Mouse (Mus musculus) retina, adult 2 months (tissue): Measurements from ENCODE around the gene Dazap1.

Source experiments
- DNase-seq: peaks from one replicate; pipeline ENCODE4 v3.0.0-alpha.2; 2012; ENCODE audit warnings: low read depth, low spot score

Gene Dazap1

DNA sequence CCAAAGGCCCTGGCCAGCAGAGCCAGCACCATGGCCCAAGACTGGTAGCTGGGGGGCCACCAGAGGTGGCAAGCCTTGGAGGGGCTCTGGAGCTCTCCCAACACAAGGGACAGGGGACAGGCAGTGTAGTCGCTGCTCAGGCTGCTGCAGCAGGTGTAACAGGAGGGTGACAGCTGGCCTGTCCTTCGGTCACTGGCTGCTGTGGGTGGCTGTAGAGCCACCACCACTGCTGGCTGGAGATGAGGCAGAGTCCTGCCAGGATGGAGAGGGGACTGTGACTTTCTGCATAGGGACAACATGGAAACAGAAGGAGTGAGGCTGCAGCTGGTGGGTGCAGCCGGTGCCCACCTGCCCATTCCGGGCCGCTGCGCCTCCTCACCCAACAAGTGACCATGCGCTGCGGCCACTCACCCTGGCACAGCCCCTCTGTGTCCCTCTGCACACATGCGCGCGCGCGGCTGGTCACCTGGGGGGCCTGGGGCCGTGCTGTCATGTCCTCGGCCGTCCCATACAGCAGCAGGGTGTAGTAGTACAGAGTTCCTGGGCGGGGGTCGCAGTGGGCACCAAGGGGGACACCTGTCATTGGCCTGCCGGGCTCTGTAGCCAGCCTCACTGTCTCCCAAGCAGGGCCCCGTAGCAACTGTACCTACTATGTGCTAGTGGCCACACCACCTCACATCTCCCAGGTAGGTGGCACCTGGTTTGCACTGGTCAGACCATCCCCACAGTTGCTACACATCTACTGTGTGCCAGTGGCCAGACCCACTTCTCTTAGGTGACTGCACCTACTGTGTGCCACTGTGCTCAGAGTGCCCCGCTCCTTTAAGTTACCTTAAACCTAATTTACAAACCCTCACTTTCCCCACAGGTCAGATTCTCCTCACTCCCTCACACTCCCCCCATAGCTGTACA is 60.6 kb downstream of the Dazap1 start:
- no peak for DNase-seq

DNA sequence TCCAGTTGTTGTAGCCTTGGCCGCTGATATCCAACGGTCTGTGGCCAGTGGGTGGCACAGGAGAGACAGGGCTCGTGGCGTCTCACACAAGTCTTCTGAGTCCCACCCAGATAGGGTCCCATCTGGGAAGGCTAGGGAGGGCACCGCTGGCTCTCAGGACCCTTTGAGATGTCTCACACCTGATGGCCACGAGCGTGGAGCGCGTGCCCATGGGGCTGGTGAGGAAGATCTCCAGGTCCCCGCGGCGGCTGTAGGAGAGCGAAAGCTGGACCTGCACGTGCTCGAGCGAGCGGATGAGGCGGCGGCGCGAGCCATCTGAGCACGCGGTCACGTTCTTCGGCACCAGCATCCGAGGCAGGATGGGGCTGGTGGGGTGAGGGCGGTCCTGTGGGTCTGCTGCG is 61.5 kb downstream of the Dazap1 start:
- no peak for DNase-seq

DNA sequence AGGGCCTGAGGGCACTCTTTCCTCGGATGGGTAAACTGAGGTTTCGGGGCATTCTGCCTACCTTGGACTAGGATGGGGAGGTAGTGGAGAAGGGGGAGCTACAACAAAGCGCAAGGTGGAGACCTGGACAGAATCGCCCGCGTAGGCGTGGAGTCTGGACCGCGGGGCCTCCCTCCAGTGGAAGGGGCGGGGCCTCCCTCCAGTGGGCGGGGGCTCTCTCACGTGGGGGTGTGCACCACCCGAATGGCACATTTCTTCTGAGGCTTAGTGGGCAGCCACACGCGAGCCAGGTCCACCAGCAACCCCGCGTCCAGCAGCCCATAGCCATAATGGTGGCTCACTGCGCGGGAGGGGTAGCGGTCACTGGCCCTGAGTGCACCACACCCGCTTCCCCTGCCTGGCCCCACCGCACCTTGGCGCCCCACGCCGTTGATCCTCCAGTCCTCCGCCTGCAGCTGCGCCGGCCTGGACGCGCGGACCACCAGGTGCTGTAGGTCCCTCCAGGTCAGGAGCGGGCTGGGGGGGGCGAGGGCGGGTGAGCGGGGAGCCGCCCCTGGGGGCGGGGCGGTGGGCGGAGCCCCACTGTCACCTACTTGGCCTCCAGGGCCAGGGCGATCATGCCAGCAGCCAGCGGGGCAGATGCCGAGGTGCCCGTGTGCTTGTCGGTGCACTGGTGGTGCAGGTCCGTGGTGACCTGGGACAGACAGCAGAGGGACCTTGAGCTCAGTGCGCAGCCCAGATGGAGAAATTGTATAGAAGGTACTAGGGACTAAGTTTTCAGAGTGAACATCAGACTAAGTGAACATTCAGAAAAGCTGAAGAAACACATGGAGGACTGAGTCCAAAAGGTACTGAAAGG is 62.2 kb downstream of the Dazap1 start:
- no peak for DNase-seq

DNA sequence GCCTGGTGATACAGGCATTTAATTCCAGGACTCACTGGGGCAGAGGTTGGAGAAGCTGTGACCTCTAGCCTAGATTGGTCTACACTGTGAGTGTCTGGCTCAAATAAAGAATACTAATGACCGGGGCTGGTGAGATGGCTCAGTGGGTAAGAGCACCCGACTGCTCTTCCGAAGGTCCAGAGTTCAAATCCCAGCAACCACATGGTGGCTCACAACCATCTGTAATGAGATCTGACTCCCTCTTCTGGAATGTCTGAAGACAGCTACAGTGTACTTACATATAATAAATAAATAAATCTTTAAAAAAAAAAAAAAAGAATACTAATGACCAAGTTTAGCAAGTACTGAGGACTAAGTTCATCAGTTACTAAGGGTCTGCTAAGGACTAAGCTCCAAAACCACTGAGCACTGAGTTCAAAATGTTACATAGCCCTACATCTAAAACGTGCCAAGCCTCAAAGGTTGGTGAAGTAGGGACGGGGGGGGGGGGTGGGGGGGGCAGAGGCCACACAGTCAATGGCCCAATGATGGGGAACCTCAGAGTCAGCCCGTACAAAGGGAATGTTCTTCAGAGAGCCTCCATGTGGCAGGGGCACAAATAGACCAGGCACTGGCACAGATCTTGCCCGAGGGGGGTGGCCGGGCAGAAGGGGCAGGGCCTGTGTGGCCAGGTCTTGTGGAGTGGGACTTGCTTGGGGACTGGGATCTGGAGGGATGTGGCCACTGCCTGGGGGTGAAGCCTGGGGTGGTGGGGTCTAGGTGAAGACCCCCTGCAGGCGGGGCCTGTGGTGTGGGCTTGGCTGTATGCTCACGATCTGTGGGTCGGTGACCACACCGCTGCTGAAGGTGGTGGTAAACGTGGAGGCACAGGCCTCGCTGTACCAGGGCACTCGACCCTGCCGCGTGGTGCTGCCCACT is 63.1 kb downstream of the Dazap1 start:
- DNase-seq, result no peak

DNA sequence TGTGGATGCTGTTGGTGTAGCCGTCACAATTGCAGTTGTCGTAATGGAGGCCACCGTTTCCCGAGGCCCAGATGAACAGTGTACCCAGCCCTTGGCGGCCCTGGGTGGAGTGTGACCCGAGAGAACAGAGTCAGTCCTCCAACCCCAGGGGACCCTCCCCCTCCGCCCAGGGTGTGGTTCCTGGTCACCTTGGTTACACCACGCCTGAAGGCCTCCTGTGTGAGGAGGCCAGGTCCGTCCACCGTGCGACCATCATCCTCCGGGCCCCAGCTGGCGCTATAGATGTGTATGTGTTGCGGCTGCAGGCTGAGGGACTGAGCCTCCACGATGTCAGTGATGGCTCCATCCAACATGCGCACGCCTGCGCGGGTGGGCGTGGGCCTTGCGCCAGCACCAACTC is 63.8 kb downstream of the Dazap1 start:
- DNase-seq, result no peak

DNA sequence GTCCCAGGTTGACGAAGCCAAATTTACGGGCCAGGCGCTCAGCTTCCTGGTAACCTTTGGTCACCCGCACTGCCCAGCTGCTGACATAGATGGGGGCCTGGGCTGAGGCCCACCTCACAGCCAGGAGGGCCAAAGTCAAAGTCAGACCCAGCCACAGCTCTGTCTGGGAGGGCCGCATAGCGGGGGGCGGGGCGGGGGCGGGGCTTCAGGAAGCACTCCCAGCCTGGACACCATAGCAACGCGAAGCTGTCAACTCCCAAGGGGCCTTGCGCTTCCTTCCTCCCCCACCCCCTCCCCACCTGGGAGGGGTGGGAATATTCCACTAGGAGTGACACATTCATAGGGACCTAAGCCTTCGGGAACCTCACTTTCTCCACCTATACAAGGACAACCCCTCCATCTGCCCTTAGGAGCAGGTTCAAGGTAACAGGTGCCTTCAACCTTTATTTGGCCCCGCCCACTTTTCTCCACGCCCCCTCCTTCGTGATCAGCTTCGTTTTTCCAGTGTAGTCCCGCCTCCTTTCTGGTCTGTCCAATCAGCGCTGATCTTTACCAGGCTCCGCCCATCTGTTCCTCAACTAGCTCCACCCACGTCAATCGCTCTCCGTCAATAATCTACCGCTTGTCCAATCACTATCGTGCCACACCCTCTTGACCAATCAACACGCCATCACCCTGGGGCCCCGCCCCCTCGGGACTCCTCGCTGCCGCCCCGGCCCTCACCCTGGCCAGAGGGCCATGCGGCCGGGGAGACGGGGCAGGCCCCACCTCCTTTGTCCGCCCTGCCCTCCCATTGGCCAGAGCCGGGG is 68.2 kb downstream of the Dazap1 start, which contains the start of the genes Pcsk4 and Reep6:
TSS of gene Pcsk4 (minus strand) at position 226 of the 809 bp plus-strand sequence.
TSS of gene Reep6 (plus strand) at position 681 of the 809 bp plus-strand sequence.
- DNase-seq, result peak; percentile 99

DNA sequence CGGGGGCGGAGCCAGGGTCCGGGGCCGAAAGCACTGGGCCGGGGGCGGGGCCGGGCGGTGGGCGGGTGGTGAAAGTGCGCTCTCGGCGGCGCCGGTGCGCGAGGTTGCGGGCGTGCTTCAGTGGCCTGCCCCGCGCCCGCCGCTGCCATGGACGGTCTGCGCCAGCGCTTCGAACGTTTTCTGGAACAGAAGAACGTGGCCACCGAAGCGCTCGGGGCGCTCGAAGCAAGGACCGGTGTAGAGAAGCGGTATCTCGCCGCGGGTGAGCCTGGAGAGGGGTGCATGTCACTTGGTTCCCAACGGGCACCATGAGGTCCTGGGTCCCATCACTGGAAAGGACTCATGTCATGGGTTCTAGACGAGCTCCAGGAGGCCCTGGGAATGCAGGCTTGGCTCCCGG is 68.8 kb downstream of the Dazap1 start:
- no peak for DNase-seq

DNA sequence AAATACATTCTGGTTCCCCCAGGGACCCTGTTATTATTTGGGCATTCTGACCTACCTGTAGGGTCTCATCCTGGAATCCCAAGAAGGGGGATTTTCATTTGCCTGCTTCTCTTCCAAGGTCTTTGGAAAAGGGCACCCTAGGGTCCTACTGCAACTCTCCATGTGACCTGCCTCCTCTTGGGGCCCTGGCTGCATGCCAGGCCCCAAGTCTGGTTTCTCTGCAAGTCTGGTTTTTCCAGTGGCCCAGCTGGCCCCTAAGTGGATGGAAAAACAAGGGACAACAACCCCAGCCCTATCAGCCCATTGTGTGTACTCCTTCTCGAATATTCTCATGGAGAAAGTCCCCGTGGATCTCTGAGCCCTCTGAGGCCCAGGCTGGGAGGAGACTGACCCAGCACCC is 69.6 kb downstream of the Dazap1 start:
- no peak for DNase-seq

DNA sequence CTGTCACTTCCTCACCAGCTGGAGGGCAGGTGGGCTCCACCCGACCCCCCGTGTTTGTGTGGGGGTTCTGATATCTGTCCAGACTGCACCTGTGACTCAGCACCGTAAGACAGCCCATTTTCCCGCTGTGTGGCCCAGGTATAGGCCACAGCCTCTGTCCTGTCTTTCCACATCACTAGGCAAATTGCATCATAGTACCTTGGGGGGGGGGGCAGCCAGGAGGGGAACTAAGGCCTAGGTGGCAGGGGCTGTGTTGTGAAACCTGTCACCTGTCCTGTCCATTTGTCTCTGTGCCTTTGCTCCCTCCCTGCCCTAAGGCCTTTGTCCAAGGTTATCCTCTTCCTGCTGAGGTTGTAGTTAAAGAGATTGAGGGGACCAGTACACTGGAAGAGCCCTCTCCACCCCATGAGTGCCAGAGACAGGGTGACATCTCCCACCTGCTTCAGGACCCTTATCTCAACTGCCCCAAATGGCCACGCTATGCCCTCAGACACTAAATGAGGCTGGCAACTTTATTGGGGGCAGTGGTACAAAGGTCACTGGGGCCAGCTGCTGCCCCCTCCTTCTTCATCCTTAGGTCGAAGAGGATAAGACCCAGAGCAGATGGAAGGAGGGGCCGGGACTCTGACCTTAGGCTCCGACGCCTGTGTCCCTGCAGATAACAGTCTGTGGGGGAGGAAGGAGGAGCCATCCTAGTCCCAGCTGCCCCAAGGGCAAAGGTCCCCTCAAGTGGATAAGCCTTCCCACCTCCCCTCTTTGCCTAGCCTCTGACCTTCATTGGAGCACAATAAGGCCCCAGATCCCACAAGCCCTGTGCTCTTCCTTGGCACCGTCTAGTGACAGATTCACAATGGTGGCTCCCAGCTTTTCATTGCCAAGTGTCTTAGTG is 70.6 kb downstream of the Dazap1 start:
- peak; percentile 84 for DNase-seq

DNA sequence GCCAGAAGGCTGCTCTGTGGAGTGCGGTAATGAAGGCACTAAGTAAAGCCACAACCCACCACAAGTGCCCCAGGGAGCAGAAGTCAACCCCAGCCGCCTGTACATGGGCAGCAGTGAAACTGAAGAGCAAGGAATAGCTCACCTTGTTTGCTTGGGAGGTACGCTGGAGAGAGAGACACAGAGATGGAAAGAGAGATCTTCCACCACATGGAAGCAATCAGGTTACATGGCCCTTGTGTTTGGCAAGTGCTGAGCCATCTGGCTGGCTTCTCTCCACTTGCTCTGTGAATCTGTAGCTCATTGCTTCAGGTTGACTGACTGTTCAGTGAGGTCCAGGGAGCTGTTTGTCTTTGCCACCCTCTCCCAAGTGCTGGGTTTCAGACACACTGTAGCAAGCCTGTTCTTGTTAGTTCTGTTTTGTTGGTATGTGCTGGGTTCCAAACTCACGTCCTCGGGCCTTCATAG is 71.3 kb downstream of the Dazap1 start:
- no peak for DNase-seq

DNA sequence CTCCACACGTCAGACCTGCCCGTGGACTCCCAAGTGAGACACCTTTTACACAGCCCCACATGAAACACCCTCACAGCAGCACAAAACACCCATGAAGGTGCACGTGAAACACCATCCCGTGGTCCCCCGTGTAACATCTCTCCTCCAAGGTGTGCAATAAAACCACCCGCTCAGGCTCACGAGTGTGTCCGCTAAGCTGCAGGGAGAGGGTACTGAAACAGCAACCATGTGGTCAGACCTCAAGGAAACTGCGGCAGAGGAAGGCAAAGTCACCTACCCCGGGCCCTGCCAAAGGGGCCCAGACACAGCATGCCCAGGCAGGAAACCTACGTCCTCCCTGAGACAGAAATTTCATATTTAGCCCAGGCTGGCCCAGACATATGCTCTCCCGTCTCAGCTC is 75.0 kb downstream of the Dazap1 start:
- no peak for DNase-seq
